Mouse (Mus musculus) liver, postnatal 0 days (tissue): ENCODE results near the gene Tmem259. TPM values are rescaled to one million over a fixed set of nuclear protein-coding genes. Genes with fewer than 3 reads are reported as not detected.

Experiments used
- ATAC-seq: fragments of 200-750 bp; cut with Nextera tagmentation; 2 replicates; pipeline ENCODE4 v1.8.0; 2017; ENCODE audit warnings: mild to moderate bottlenecking, moderate library complexity
- DNase-seq: peaks from one replicate; pipeline ENCODE4 v3.0.0-alpha.2; 2016
- H3K27ac ChIP-seq: fragments of 300-500 bp; sonication (generic); 2 replicates; pipeline ENCODE4 v1.5.1; 2014; ENCODE audit warnings: antibody characterized with exemption, moderate library complexity, mild to moderate bottlenecking, low read depth
- H3K27me3 ChIP-seq: fragments of 300-500 bp; sonication (generic); 2 replicates; pipeline ENCODE4 v1.6.1; 2014; ENCODE audit warnings: low read length, control low read depth, mixed read lengths; ENCODE audit not compliant: insufficient read depth
- H3K36me3 ChIP-seq: fragments of 300-500 bp; sonication (generic); replicated peaks from 2 replicates; pipeline ENCODE4 v1.6.1; 2014; ENCODE audit warnings: mild to moderate bottlenecking, control low read depth, low read length, moderate library complexity, mixed read lengths; ENCODE audit not compliant: insufficient read depth
- H3K4me1 ChIP-seq: fragments of 300-500 bp; sonication (generic); 2 replicates; pipeline ENCODE4 v1.6.1; 2014; ENCODE audit warnings: antibody characterized with exemption, mild to moderate bottlenecking, control low read depth; ENCODE audit not compliant: insufficient read depth
- H3K4me2 ChIP-seq: fragments of 300-500 bp; sonication (generic); 2 replicates; pipeline ENCODE4 v1.6.1; 2014; ENCODE audit warnings: low read depth, mild to moderate bottlenecking, low read length, moderate library complexity, mixed read lengths
- H3K4me3 ChIP-seq: fragments of 300-500 bp; sonication (generic); 2 replicates; pipeline ENCODE4 v1.5.1; 2014; ENCODE audit warnings: low read depth, low read length
- H3K9ac ChIP-seq: fragments of 300-500 bp; sonication (generic); replicated peaks from 2 replicates; pipeline ENCODE4 v1.6.1; 2014; ENCODE audit warnings: mild to moderate bottlenecking, moderate library complexity
- H3K9me3 ChIP-seq: fragments of 300-500 bp; sonication (generic); 2 replicates; pipeline ENCODE4 v1.6.1; 2016; ENCODE audit warnings: mild to moderate bottlenecking, control low read depth, low read length, mixed read lengths
- CTCF ChIP-seq: sonication (generic); IDR thresholded peaks from 2 replicates; pipeline ENCODE4 v1.5.1; 2016; ENCODE audit warnings: antibody characterized with exemption, low read depth
- EP300 ChIP-seq: IDR thresholded peaks from 2 replicates; pipeline ENCODE4 v1.6.1; 2016; ENCODE audit warnings: antibody characterized with exemption, low read depth, mild to moderate bottlenecking
- WGBS: fragments of 180-500 bp; shearing (Covaris S2); extraction: QIAGEN DNeasy Blood & Tissue Kit; methylation state at CpG from one replicate; pipeline ENCODE4 v1.1.7; 2014; ENCODE audit not compliant: insufficient replicate concordance; 5-methylcytosine and 5-hydroxymethylcytosine counted together
- polyA plus RNA-seq: library from polyadenylated mRNA; unstranded; fragments of >200 nt; fragmentation: Nextera tagmentation; extraction: Ambion mirVana; gene quantifications from 2 replicates; pipeline ENCODE4 v1.2.1, GENCODE M21; 2015

The Tmem259 gene
- polyA plus RNA-seq, 1 experiment from 2014 or later = 13.2 TPM

DNA sequence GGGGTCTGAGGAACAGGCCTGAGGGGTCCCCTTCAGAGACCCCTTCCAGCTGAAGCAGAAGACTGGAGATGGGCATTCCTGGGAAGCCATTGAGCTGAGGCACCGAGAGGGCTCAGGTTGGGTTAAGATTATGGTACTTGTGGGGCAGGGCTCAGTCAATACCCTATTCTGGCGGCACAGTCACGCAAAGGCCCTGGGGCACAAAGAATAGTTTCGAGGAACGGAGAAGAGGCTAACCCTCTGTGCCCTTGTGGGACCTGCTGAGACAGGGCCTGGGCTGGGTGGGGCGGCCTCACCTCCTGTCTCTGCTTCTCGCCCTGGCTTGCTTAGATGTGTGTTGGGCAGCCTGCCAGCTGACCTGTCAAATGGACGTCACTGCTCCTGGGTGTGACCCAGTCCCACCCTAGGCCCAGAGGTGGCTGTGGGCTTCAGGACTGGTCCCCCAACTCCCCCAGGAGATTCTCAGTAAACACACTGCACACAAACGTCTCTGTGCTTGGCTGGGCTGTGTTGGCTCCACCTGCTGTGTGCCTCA is 50.9 kb downstream of the Tmem259 start:
- ATAC-seq (no peak), DNase-seq (no peak)
- no peak overlapping the region for H3K27ac ChIP-seq
- H3K9me3 ChIP-seq = no peaks in the 10 kb centered on the region
- no peak overlapping the region for H3K4me3 ChIP-seq
- no peak for TF ChIP-seq EP300
- no peak for TF ChIP-seq CTCF
- H3K4me2 ChIP-seq = 0 out of 2 replicates have a peak overlapping the region, but pooled peaks have one; percentile 22
- no peaks in the 10 kb centered on the region for H3K27me3 ChIP-seq
- H3K9ac ChIP-seq = peak overlapping the region; percentile 16; the same call in 1 of the 2 replicates
- peaks cover 48% of the 10 kb centered on the region for H3K36me3 ChIP-seq
- peaks cover 74% of the 10 kb centered on the region for H3K4me1 ChIP-seq
- WGBS = 71% methylated on average over 9 of the region's 9 CpGs

DNA sequence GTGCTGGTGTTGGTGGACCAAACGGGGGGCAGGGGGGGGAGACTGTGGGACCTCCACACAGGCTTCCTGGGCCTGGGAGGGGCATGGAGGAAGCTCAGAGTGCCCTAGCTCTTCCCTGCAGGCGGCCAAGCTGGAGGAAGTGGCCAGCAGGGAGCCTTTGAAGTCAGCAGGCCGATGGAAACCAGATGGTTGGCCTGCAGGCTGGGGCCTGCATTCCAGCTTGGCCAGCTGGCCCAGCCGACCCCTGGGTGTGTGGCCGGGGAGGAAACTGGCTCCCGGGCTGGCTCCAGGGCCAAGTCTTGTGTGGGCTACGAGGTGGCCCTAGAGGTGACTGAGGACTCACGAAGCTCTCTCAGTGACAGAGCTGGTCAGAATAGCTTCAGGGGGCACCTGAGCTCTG is 51.4 kb downstream of the Tmem259 start:
- Histone ChIP-seq H3K4me2 (peak overlapping the region; percentile 22; the same call in 1 of the 2 replicates), H3K4me3 (no peak overlapping the region), H3K36me3 (peaks cover 45% of the 10 kb centered on the region), H3K9ac (no peak overlapping the region), H3K27me3 (no peaks in the 10 kb centered on the region), H3K4me1 (peaks cover 69% of the 10 kb centered on the region), H3K27ac (no peak overlapping the region; the same call in 1 of the 2 replicates), H3K9me3 (no peaks in the 10 kb centered on the region)
- TF ChIP-seq CTCF (no peak), EP300 (no peak)
- ATAC-seq = no peak
- 50% methylated on average over 8 of the region's 8 CpGs for WGBS
- no peak for DNase-seq

DNA sequence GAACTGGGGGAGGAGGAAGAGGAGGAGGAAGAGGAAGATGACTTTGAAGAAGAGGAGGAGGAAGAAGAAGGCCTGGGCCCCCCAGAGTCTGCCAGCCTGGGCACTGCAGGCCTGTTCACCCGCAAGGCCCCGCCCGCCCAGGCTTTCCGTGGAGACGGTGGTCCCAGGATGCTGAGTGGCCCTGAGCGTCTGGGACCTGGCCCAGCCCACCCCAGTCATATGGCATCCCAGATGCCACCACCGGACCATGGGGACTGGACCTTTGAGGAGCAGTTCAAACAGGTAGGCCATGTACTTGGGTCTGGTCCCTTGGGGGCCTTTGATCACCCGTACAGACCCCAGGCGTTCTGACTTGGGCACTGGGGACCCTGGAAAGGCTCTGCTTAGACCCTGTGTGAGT is 52.3 kb downstream of the Tmem259 start:
- TF ChIP-seq EP300 = no peak
- TF ChIP-seq CTCF = no peak
- WGBS = 65% methylated on average over 8 of the region's 9 CpGs
- H3K4me1 ChIP-seq = peaks cover 60% of the 10 kb centered on the region

DNA sequence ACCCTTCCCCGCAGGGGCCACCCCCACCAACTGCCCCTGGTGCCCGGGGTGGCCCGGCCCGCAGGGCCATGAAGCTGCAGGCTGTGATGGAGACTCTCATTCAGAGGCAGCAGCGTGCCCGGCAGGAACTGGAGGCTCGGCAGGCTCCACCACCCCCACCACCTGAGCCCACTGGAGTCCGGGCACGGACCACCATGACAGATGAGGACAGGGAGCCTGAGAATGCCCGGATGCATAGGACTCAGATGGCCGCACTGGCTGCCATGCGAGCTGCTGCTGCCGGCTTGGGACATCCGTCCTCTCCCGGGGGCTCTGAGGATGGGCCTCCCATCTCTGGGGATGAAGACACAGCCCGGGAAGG is 53.3 kb downstream of the Tmem259 start:
- Histone ChIP-seq H3K27ac (no peak overlapping the region), H3K4me1 (peaks cover 58% of the 10 kb centered on the region), H3K4me3 (no peak overlapping the region), H3K4me2 (no peak overlapping the region), H3K9me3 (no peaks in the 10 kb centered on the region), H3K9ac (no peak overlapping the region), H3K27me3 (no peaks in the 10 kb centered on the region), H3K36me3 (peaks cover 39% of the 10 kb centered on the region)
- 90% methylated on average over 16 of the region's 16 CpGs for WGBS
- DNase-seq = no peak
- TF ChIP-seq EP300 (no peak), CTCF (no peak)
- ATAC-seq = no peak

More for the DNA sequence above, 52.3 kb downstream of the Tmem259 start:
- no peak overlapping the region for H3K9ac ChIP-seq
- no peaks in the 10 kb centered on the region for H3K9me3 ChIP-seq
- H3K36me3 ChIP-seq = peaks cover 44% of the 10 kb centered on the region
- ATAC-seq (no peak), DNase-seq (no peak)
- no peak overlapping the region for H3K4me3 ChIP-seq
- no peaks in the 10 kb centered on the region for H3K27me3 ChIP-seq
- no peak overlapping the region for H3K4me2 ChIP-seq
- H3K27ac ChIP-seq = no peak overlapping the region

DNA sequence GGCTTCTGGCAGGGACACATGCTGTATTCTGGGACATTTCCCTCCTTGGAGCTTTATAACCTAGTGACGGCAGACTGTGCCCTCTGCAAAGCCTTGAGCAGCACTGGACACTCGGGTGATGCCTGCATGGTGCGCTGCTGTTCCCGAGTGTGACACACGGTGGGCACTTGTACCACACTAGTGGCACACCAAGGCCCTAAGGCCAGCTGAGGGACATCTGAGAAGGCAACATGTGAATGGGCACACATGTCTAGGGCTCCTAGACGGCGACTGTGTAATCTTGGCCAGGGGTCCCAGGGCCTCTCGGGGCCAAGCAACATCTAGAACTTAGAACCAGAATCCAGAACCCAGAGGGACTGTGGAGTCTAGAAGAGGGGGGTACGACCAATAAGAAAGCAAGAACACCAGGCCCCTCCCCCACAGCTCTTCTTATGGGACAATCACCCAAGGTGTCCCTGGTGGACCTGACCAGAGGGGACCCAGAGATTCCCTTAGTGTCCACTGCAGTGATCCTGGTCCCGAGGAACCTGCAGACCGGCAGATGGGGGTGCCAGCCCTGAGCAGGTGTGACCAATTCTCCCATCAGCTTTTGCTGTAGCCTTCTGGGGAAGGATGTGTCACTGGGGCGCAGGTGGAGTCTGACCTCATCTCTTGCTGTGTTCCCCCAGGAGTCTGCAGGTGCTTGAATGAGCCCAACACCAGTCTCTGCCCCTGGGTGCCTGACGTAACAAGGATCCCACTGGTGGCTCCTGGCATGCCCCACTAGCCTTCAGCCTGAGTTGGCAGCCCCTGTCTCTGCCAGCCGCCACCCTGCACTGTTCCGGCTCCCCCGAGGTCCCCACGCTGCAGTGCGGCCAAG is 53.9 kb downstream of the Tmem259 start:
- no peaks in the 10 kb centered on the region for H3K27me3 ChIP-seq
- H3K4me1 ChIP-seq = peaks cover 56% of the 10 kb centered on the region
- no peak for TF ChIP-seq CTCF
- TF ChIP-seq EP300 = no peak
- H3K36me3 ChIP-seq = peaks cover 33% of the 10 kb centered on the region
- no peak overlapping the region; the same call in 1 of the 2 replicates for H3K27ac ChIP-seq
- peak overlapping the region; percentile 97; the same call in 1 of the 2 replicates for H3K4me2 ChIP-seq
- 83% methylated on average over 18 of the region's 18 CpGs for WGBS
- H3K9me3 ChIP-seq = no peaks in the 10 kb centered on the region
- DNase-seq = no peak
- H3K4me3 ChIP-seq = no peak overlapping the region
- ATAC-seq = no peak
- H3K9ac ChIP-seq = peak overlapping the region; percentile 58; the same call in 1 of the 2 replicates

DNA sequence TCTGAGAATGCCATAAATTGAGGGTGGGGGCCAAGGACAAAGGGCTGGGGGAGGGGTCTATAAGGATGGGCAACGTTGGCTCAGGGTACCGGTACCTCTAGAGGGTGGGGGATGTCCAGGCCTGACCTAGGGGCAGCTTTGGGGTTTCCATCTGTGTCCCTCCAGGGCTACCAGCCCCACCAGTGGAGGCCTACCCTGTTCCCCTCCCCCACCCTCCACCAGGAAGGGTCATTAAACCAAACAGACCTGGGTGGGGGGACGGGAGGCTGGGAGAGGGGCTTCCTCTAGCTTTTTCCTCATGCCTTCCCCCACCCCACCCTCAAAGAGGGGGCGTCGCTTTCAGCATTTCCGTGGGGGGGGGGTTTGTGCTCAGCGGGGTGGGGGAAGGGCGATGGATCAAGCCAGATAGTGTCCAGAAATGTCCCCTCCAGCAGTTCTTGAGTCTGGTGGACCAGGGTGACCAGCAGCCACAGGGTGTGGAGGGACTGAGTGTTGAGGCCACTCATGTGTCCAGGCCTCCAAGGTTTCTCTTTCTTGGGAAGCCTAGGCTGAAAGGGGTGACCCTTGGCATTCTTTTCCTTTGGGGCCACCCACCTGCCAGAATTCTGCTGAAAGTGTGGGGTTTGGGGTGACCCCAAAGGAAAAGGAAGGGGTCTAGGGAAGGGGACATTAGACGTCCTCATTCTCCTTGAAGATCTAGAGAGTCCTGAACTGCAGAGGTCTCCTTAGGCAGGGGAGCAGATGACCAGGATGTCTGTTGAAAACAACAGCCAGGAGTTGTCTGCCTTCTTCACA is 55.0 kb downstream of the Tmem259 start:
- Histone ChIP-seq H3K27ac (peak overlapping the region; percentile 74), H3K4me1 (peaks cover 47% of the 10 kb centered on the region), H3K9ac (peak overlapping the region; percentile 58), H3K9me3 (no peaks in the 10 kb centered on the region), H3K36me3 (peaks cover 28% of the 10 kb centered on the region), H3K4me2 (peak overlapping the region; percentile 97), H3K4me3 (peak overlapping the region; percentile 86), H3K27me3 (no peaks in the 10 kb centered on the region)
- 30% methylated on average over 9 of the region's 9 CpGs for WGBS
- no peak for ATAC-seq
- DNase-seq = no peak
- TF ChIP-seq EP300 (no peak), CTCF (no peak)
